Comparison of ENCODE assay signal across 19 mouse cellular contexts in the genomic region with DNA sequence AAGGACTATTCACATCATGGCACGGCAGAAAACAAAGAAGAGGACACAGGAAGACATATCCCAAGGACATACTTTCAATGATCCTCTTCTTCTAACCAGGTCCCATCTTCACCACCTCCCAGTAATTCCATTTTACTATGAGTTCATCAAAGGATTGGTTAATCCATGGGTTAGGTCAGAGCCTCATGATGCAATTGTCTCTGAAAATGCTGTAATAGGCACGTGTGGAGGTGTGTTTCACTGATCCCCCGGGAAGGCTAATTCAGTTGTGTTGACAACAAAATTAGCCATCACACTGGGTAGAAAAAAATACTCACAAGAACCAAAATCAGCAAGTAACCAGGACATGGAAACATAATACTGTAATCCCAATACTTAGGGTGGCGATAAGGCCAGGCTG. TPM values are rescaled to one million over a fixed set of nuclear protein-coding genes. Genes with fewer than 3 reads are reported as not detected.
"Had no signal": no experiment of that assay in that cellular context is flagged by ENCODE, and none has a peak within 500 bp of the region (broad histone marks: within the 10 kb centered on the region; RNA-seq: fewer than 3 reads in every experiment).

No protein-coding gene starts in this region.

- H3K27ac ChIP-seq: left cerebral cortex, adult 2 months; limb, embryonic 10.5 days; midbrain, embryonic 15.5 days; neural tube, embryonic 13.5 days; stomach, embryonic 15.5 days had no signal

- DNase-seq: kidney, adult 8-10 months; kidney, postnatal 14 days; right cerebral cortex, postnatal 14 days; thymus, adult 2 months; thymus, postnatal 25 days had no signal

- H3K4me3 ChIP-seq: left cerebral cortex, adult 2 months; limb, embryonic 10.5 days; megakaryocyte, embryonic 14.5 days; midbrain, embryonic 15.5 days; neural tube, embryonic 13.5 days; stomach, embryonic 15.5 days had no signal

- H3K4me2 ChIP-seq: midbrain, embryonic 11.5 days; midbrain, embryonic 15.5 days; neural tube, embryonic 13.5 days; stomach, embryonic 15.5 days had no signal

- ATAC-seq: intestine, postnatal 0 days; midbrain, embryonic 15.5 days had no signal

- H3K27me3 ChIP-seq: megakaryocyte, embryonic 14.5 days; midbrain, embryonic 15.5 days; neural tube, embryonic 13.5 days; stomach, embryonic 15.5 days had no signal

- H3K9me3 ChIP-seq: limb, embryonic 10.5 days; megakaryocyte, embryonic 14.5 days; midbrain, embryonic 15.5 days; neural tube, embryonic 13.5 days; stomach, embryonic 15.5 days had no signal

- H3K9ac ChIP-seq: midbrain, embryonic 15.5 days; neural tube, embryonic 13.5 days; stomach, embryonic 15.5 days had no signal

RNA-seq across cellular contexts. Expression of gene Agmat, which starts 28.8 kb away (rescaled TPM):
- total RNA-seq: layer of hippocampus, postnatal 25 days; monocyte, adult 5-6 weeks had no signal
- polyA plus RNA-seq: limb, embryonic 10.5 days; midbrain, embryonic 11.5 days; midbrain, embryonic 15.5 days; neural tube, embryonic 13.5 days; urinary bladder, adult 2 months had no signal

RNA-seq across cellular contexts. Expression of gene Rsc1a1, which starts 32.2 kb away (rescaled TPM):
- total RNA-seq: left cerebral cortex, postnatal 14 days; monocyte, adult 5-6 weeks had no signal
- polyA plus RNA-seq: intestine, postnatal 0 days; liver, embryonic 16.5 days; lung, embryonic 16.5 days; neural tube, embryonic 13.5 days; stomach, embryonic 15.5 days had no signal
